Mouse (Mus musculus): ENCODE results near the gene Ugp2.

GRCm38 (mm10) chr11:21313922-21314657 is 56.9 kb downstream of the Ugp2 start:
- TF ChIP-seq CTCF (IDR thresholded peaks at IDR 0.05; ENCODE audit: borderline replicate concordance, control insufficient read depth, extremely low read depth, insufficient read depth, low read length, poor library complexity) (no peak), POLR2A (IDR thresholded peaks at IDR 0.05; ENCODE audit: control insufficient read depth, extremely low read depth, insufficient read depth, low read length, poor library complexity) (no peak)

Measured in thymus, adult 2 months (tissue).